Mouse (Mus musculus) adrenal gland, adult 2 months (tissue): Measurements from ENCODE around the gene Sgo1. TPM values are rescaled to one million over a fixed set of nuclear protein-coding genes. Genes with fewer than 3 reads are reported as not detected.
"Not testable (repeated sequence)": the region's sequence is repeated elsewhere in the genome, so short reads cannot be mapped to it uniquely, and the experiment has no call there.

Experiments used
- DNase-seq: peaks from one replicate; pipeline ENCODE4 v3.0.0; 2021
- long read RNA-seq: library from polyadenylated mRNA; stranded (forward); transcript quantifications from one replicate; pipeline ENCODE4 v2.0.0, GENCODE M21; 2021
- polyA plus RNA-seq: library from polyadenylated mRNA; depleted of rRNA; stranded (reverse); fragments of >200 nt; gene quantifications from 2 replicates; pipeline ENCODE4 v1.2.3, GENCODE M21; 2012; rRNA removed
- total RNA-seq, 2 experiments: library from RNA; stranded (reverse); gene quantifications; 2 replicates each; pipeline ENCODE4 v1.2.3; 2021

The Sgo1 gene
- total RNA-seq (1 to 10 TPM in 1 of 2 experiments, under 1 TPM in 1; 0.35 to 1.1 TPM), polyA plus RNA-seq (not detected in 2 replicates)
- long read RNA-seq = 0 reads

- DNase-seq = peak; percentile 98
Measured at GRCm38 (mm10) chr17:53688877-53689802, at the start of gene Sgo1. Sgo1 (minus strand) TSS chr17:53689333.

GRCm38 (mm10) chr17:53718916-53719315 is 29.8 kb upstream of the Sgo1 start:
- DNase-seq = not testable (repeated sequence)

GRCm38 (mm10) chr17:53718474-53718873 is 29.3 kb upstream of the Sgo1 start:
- no peak for DNase-seq

GRCm38 (mm10) chr17:53715161-53715560 is 26.0 kb upstream of the Sgo1 start:
- DNase-seq = not testable (repeated sequence)

- DNase-seq = no peak
Measured at GRCm38 (mm10) chr17:53714453-53714852, 25.3 kb upstream of the Sgo1 start.

- not testable (repeated sequence) for DNase-seq
Measured at GRCm38 (mm10) chr17:53697521-53697920, 8.4 kb upstream of the Sgo1 start.

GRCm38 (mm10) chr17:53694039-53694438 is 4.9 kb upstream of the Sgo1 start:
- peak; percentile 9 for DNase-seq

- no peak for DNase-seq
Measured at GRCm38 (mm10) chr17:53689946-53690345, 813 bp upstream of the Sgo1 start.

GRCm38 (mm10) chr17:53688321-53688720 is 812 bp downstream of the Sgo1 start:
- DNase-seq = no peak

GRCm38 (mm10) chr17:53678716-53679115 is 10.4 kb downstream of the Sgo1 start:
- peak; percentile 10 for DNase-seq

- DNase-seq = no peak
Measured at GRCm38 (mm10) chr17:53670453-53670852, 18.7 kb downstream of the Sgo1 start.

- no peak for DNase-seq
Measured at GRCm38 (mm10) chr17:53664703-53665382, 24.3 kb downstream of the Sgo1 start.

- DNase-seq = no peak
Measured at GRCm38 (mm10) chr17:53664267-53664666, 24.9 kb downstream of the Sgo1 start.

GRCm38 (mm10) chr17:53661056-53661840 is 27.9 kb downstream of the Sgo1 start:
- no peak for DNase-seq

- no peak for DNase-seq
Measured at GRCm38 (mm10) chr17:53659738-53660137, 29.4 kb downstream of the Sgo1 start.

GRCm38 (mm10) chr17:53659230-53659629 is 29.9 kb downstream of the Sgo1 start:
- DNase-seq = no peak

- no peak for DNase-seq
Measured at GRCm38 (mm10) chr17:53658668-53659067, 30.5 kb downstream of the Sgo1 start.

GRCm38 (mm10) chr17:53657391-53657790 is 31.7 kb downstream of the Sgo1 start:
- not testable (repeated sequence) for DNase-seq

- DNase-seq = no peak
Measured at GRCm38 (mm10) chr17:53656369-53656860, 32.7 kb downstream of the Sgo1 start.

GRCm38 (mm10) chr17:53655959-53656358 is 33.2 kb downstream of the Sgo1 start:
- DNase-seq = no peak

- DNase-seq = peak; percentile 31
Measured at GRCm38 (mm10) chr17:53655081-53655480, 34.1 kb downstream of the Sgo1 start.

- DNase-seq = no peak
Measured at GRCm38 (mm10) chr17:53654596-53654995, 34.5 kb downstream of the Sgo1 start.
